Mouse (Mus musculus): ENCODE results near the gene Mtmr14.

Mtmr14 gene

GRCm38 (mm10) chr6:113237542-113238270, at the start of gene Mtmr14:
Mtmr14 (plus strand) TSS chr6:113237843.
- peak; percentile 97 to 99 for DNase-seq (ENCODE audit: low spot score in 2 of 2)

- DNase-seq (ENCODE audit: low spot score in 2 of 2): peak in 1 of 2 experiments; percentile 51
Observed at GRCm38 (mm10) chr6:113193765-113194460, 43.7 kb upstream of the Mtmr14 start.

GRCm38 (mm10) chr6:113194517-113194840, 43.2 kb upstream of the Mtmr14 start:
- no peak for DNase-seq (ENCODE audit: low spot score in 2 of 2)

GRCm38 (mm10) chr6:113194841-113195595, 42.6 kb upstream of the Mtmr14 start, which contains the start of gene Lhfpl4:
Lhfpl4 (minus strand) TSS chr6:113195384.
- no peak for DNase-seq (ENCODE audit: low spot score in 2 of 2)

DNA sequence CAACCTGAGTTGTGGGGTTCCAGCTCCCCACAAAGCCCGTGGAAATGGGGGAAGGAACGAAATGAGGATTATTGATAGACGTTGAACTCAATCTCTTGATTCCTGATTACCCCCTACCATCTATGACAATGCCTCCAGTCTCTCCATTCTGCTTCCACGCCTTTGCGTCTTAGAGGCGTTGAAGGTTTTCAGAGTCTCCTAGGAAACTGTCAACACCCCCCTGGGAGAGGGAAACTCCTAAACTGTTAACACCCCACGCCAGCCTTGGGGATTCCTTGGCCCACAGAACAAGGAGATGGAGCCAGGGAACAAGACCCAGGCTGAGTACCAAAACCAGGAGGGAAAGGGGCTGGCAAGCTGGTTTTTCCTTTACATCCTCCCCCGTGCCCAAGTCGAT, 42.0 kb upstream of the Mtmr14 start:
- no peak for DNase-seq (ENCODE audit: low spot score in 2 of 2)

- DNase-seq (ENCODE audit: low spot score in 2 of 2): no peak
Observed at GRCm38 (mm10) chr6:113216280-113216679, 21.4 kb upstream of the Mtmr14 start.

GRCm38 (mm10) chr6:113225798-113226197, 11.8 kb upstream of the Mtmr14 start:
- DNase-seq (ENCODE audit: low spot score in 2 of 2): no peak

- DNase-seq (ENCODE audit: low spot score in 2 of 2): no peak
Observed at GRCm38 (mm10) chr6:113226705-113227104, 10.9 kb upstream of the Mtmr14 start.

GRCm38 (mm10) chr6:113235141-113235540, 2.5 kb upstream of the Mtmr14 start:
- DNase-seq (ENCODE audit: low spot score in 2 of 2): no peak

DNA sequence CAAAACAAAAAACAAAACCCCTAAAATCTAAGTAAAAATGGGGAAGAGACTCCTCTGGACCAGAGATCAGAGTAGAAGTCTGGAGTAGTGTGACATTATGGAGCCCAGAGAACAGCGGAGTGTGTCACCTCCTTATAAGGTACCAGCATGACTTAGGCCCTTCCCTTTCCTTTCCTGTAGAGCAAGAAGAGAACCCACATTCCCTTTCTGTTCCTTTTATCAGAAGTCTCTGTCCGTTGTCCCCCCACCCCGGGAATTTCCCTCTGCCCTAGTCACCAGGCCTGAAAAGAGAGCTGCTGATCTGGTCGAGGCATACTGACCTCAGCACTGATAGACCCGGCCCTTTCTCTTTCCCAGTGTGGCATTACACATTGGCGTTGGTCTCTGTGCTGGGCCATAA, 799 bp downstream of the Mtmr14 start:
- DNase-seq (ENCODE audit: low spot score in 2 of 2): peak in 1 of 2 experiments; percentile 25

DNA sequence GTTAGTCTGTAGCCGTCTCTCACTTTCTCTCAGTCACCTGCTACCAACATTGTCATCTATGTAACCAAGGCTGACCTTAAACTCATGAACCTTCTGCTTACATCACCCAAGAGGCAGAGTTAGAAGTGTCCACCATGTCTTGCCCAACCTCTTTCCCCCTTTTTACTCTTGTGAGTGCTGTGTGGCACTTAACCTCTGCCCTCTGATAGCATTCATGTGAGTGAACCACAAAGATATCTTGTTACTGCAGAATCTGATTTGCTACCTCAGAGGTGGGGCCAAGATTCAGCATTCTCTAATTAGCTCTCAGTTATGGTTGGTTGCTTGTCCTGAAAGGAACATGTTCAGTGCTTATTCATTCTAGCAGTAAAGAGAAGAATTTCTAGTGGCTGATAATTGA, 5.1 kb downstream of the Mtmr14 start:
- no peak for DNase-seq (ENCODE audit: low spot score in 2 of 2)

GRCm38 (mm10) chr6:113245585-113245984, 7.9 kb downstream of the Mtmr14 start:
- DNase-seq (ENCODE audit: low spot score in 2 of 2): no peak

DNA sequence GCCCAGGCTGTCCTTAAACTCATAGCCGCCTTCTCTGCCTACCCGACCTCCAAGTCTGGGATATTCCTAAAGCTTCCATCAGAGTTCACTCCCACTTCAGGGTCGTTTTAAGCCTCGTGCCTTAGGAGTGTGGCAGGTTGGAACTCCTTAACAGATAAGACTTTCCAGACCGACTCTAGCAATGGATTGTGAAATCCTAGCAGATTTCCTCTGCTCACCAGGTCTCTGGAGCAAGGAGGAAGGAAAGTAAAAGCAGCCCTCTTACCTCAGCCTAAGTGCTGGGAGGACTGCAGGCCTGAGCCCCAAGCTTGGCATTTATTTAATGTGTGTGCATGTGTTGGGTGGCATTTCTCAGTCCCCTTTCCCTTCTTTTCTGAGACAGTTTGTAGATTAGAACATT, 13.1 kb downstream of the Mtmr14 start:
- no peak for DNase-seq (ENCODE audit: low spot score in 2 of 2)

- DNase-seq (ENCODE audit: low spot score in 2 of 2): no peak
Observed at GRCm38 (mm10) chr6:113251921-113252320, 14.3 kb downstream of the Mtmr14 start.

DNA sequence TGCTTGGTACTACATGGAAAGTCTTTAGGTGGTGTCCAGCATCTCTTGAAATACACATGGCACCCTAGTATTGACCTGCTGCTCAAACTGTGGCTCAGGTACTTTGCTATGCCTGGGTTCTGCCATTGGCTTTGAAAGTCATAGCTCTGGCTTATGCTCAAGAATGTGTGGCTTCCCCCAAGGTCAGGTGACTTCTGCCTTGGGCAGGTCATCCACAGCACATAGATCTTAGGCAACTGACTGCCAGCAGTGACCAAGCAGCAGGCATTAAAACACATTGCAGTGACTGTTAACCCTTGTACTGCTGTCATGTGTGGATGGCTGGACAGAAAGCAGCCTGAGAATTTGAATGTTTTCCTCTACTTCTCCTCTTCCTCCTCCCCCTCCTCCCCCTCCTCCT, 17.3 kb downstream of the Mtmr14 start:
- DNase-seq (ENCODE audit: low spot score in 2 of 2): no peak

DNA sequence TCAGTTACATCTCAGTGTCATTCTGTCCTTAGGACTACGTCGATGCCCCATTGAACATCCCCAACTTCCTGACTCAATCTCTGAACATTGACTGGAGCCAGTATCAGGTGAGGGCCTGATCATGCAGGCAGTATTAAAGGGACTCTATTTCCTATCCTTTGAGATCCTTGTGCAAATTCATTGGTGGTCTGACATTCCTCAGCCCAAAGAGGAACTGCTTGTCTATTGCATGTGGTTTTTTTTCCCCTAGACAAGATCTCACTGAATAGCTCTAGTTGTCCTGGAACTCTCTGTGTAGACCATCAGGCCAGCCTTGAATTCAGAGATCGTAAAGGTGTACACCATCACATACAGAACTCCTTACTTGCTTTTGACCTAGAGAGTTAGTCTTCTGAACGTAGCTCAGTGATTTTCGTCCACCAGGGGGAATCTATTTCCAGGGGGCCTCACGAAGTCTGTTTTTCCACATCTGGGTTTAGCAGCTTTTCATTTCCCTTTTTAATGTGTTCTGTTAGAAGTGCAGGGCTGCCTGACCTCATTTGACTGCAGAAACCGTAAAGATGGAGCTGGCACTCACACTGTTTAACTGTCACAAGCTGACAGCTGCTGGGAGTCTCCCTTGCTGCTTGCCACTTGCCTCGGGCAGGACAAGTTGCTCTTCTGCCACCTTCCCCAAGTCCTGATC, 23.7 kb downstream of the Mtmr14 start:
- DNase-seq (ENCODE audit: low spot score in 2 of 2): no peak

GRCm38 (mm10) chr6:113263531-113263930, 25.9 kb downstream of the Mtmr14 start:
- DNase-seq (ENCODE audit: low spot score in 2 of 2): no peak

DNA sequence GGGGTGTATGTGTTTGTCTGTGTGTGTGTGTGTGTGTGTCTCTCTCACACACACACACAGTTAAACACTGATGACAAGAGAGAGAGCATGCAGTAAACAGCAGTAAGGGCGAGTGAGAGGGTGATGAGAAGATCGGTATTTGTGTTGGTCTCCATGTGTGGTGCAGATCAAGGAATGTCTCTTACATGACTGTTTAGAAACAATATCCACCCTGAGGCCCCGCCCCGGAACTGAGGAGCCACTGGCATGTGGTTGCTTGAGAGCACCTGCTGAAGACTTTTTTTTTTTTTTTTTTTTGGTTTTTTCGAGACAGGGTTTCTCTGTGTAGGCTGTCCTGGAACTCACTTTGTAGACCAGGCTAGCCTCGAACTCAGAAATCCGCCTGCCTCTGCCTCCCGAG, 26.8 kb downstream of the Mtmr14 start:
- DNase-seq (ENCODE audit: low spot score in 2 of 2): no peak

- no peak for DNase-seq (ENCODE audit: low spot score in 2 of 2)
Observed at GRCm38 (mm10) chr6:113266996-113267655, 29.5 kb downstream of the Mtmr14 start.

DNA sequence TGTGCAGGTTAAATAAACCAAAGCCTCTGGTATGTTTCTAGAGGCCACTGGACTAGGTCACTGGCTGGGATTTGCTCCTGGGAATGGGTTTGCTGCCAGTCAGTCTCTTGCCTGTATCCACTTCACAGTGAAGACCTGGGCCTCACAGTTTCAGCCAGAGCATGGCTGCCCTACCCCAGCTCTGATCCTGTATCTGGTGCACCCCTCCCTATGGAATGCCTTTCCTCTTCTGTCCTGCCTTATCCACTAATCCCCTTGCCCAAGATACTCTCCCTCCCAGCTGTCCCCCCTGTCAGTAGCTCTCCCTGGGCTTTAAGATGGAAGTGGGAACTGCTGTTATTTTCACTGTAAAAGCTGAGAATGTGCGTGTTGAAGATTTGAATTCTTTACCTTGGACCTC, 30.3 kb downstream of the Mtmr14 start:
- DNase-seq (ENCODE audit: low spot score in 2 of 2): no peak

DNA sequence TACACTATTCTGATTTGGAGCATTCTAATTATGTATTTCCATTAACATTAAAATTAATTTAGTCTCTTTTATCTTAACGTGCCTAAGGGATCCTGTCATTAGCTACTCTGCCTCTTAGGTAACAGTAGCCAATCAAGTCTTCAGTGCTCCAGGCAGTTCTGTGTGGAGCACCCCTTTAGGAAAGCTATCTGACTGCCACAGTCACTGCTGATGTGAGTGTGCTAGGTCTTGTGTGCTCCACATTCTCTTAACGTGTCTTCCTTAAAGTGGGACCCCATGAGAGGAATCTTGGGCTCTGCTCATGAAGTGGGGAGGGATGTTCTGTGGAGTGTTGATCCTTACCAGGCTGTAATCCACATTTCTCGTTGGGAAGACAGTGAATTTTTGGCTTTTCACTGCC, 34.7 kb downstream of the Mtmr14 start:
- no peak for DNase-seq (ENCODE audit: low spot score in 2 of 2)

DNA sequence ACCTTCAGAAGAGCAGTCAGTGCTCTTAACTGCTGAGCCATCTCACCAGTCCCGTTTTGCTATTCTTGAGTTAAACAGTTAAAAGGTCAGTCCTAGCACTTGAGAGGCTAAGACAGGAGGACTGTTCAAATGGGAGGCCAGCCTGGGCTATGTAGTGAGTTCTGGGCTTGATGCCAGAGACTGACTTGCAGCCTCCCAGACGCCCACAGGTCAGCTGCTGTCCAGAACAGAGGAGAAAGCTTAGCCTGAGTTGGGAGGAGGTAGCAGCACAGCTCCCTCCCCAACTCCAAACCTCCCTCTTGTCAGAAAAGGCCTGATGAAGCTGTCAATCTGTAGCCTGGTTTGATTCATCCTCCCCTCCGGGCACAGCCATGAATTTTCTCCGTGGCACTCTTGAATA, 39.2 kb downstream of the Mtmr14 start:
- DNase-seq (ENCODE audit: low spot score in 2 of 2): no peak
